Mouse (Mus musculus) kidney, embryonic 14.5 days (tissue): ENCODE measurements at regions not wholly inside any gene's neighbourhood (a gene's known extent, or its start where the extent isn't known, plus 50 kb on each side); places are given as distances from the start of the nearest gene placed in this dataset.

ENCODE experiments used
- ATAC-seq: fragments of 200-750 bp; cut with Nextera tagmentation; 2 replicates; pipeline ENCODE4 v1.8.0; 2017; ENCODE audit warnings: moderate number of reproducible peaks, mild to moderate bottlenecking, moderate TSS enrichment, moderate library complexity; ENCODE audit not compliant: low FRiP score, low TSS enrichment
- H3K27ac ChIP-seq: fragments of 300-500 bp; sonication (generic); 2 replicates; pipeline ENCODE4 v1.5.1; 2014; ENCODE audit warnings: low read depth, mild to moderate bottlenecking, low read length, moderate library complexity, mixed read lengths
- H3K27me3 ChIP-seq: fragments of 300-500 bp; sonication (generic); 2 replicates; pipeline ENCODE4 v1.6.1; 2014; ENCODE audit warnings: mild to moderate bottlenecking, low read length; ENCODE audit not compliant: control insufficient read depth, insufficient read depth
- H3K36me3 ChIP-seq: fragments of 300-500 bp; sonication (generic); 2 replicates; pipeline ENCODE4 v1.6.1; 2014; ENCODE audit warnings: low read length, mixed read lengths; ENCODE audit not compliant: control insufficient read depth, insufficient read depth
- H3K4me1 ChIP-seq: fragments of 300-500 bp; sonication (generic); 2 replicates; pipeline ENCODE4 v1.6.1; 2014; ENCODE audit warnings: low read length, mixed read lengths; ENCODE audit not compliant: control insufficient read depth, insufficient read depth
- H3K4me2 ChIP-seq: fragments of 300-500 bp; sonication (generic); replicated peaks from 2 replicates; pipeline ENCODE4 v1.6.1; 2014; ENCODE audit warnings: low read depth, mild to moderate bottlenecking, low read length
- H3K4me3 ChIP-seq: fragments of 300-500 bp; sonication (generic); 2 replicates; pipeline ENCODE4 v1.5.1; 2014; ENCODE audit warnings: mild to moderate bottlenecking, low read length
- H3K9ac ChIP-seq: fragments of 300-500 bp; sonication (generic); 2 replicates; pipeline ENCODE4 v1.6.1; 2014; ENCODE audit warnings: low read depth, mild to moderate bottlenecking, low read length, moderate library complexity
- H3K9me3 ChIP-seq: fragments of 300-500 bp; sonication (generic); 2 replicates; pipeline ENCODE4 v1.6.1; 2016; ENCODE audit warnings: low read length; ENCODE audit not compliant: control insufficient read depth
- WGBS: fragments of 180-500 bp; shearing (Covaris S2); extraction: QIAGEN DNeasy Blood & Tissue Kit; methylation state at CpG from one replicate; pipeline ENCODE4 v1.1.7; 2014; 5-methylcytosine and 5-hydroxymethylcytosine counted together

DNA sequence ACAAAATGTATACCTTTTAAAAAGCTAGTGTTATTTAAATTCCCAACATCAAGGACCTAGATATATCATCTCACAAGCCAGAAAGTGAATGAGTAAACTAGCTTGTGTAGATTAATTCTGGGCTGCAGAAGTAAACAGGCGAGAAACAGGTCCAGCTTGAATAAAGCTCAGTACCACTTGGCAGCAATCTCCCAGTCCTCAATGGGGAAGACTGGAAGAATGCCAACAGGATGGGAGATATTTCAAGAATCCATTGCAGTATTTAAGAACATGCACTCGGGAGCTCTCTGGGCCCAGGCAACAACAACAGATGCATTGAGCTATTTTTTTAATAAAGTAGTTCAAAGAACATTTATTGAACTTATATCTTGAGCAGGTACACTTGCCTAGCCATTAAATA lies 152.5 kb upstream of the Gpr101 start:
- WGBS, result 78% methylated on average over 2 of the region's 2 CpGs
- Histone ChIP-seq H3K36me3 (no peaks in the 10 kb centered on the region), H3K9ac (no peak overlapping the region), H3K27me3 (no peaks in the 10 kb centered on the region), H3K9me3 (no peaks in the 10 kb centered on the region), H3K27ac (no peak overlapping the region), H3K4me2 (no peak overlapping the region), H3K4me3 (no peak overlapping the region), H3K4me1 (no peaks in the 10 kb centered on the region)
- no peak for ATAC-seq

GRCm38 (mm10) chrX:57655483-57655882 lies 151.9 kb upstream of the Gpr101 start:
- Histone ChIP-seq H3K4me3 (no peak overlapping the region), H3K27me3 (no peaks in the 10 kb centered on the region), H3K4me1 (no peaks in the 10 kb centered on the region), H3K36me3 (no peaks in the 10 kb centered on the region), H3K4me2 (no peak overlapping the region), H3K9ac (no peak overlapping the region), H3K27ac (no peak overlapping the region), H3K9me3 (no peaks in the 10 kb centered on the region)
- 69% methylated on average over 3 of the region's 3 CpGs for WGBS
- ATAC-seq, result no peak
